Mouse (Mus musculus): Measurements from ENCODE around the gene Aim2.

GRCm38 (mm10) chr1:173426345-173426744, 75.7 kb downstream of the Aim2 start:
- no peak for TF ChIP-seq CTCF (conservative IDR thresholded peaks at IDR 0.05; ENCODE audit: insufficient read depth, insufficient read length, low read depth, low read length)
- no peak for TF ChIP-seq POLR2A (IDR thresholded peaks at IDR 0.05; ENCODE audit: low read depth, low read length)
